10 mouse cellular contexts compared by ENCODE assay signal in the genomic region with DNA sequence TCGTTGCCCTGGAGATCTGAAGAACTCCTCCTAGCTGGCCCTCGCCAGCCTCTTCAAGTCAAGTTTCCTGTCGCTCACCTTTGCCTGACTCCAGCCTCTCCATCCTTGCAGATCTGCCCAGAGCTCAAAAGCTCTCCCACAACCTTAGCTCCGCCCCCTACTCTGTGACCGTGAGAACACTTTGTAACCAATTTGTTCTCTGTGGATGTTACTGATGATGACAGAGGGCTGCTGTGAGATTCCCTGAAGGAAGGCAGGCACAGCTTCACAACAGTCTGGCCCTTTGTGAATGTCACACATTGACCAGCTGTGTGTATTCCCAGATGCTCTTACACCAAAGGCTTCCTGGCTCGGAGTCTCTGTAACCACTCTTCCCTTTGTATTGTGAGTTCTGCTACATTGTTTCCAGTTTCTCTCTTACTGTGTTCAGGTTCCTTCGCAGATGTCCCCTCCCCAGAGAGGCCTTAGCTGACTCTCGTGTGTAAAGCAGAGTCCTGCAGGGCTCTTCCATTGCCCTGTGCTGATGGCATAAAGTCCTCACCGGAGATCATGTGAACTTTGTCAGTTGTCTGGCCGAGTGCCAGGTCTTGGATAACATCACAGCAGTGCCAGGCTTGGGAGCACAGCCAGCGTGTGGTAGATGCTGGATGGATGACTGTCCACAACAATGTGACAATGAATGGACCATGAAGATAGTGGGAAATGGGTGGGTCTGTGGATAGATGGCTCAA. TPM values are rescaled to one million over a fixed set of nuclear protein-coding genes. Genes with fewer than 3 reads are reported as not detected.
DNase-seq lines count a peak whose midpoint lies in the region; ATAC-seq lines count a peak whose summit lies in the region.
"Had no signal": no experiment of that assay in that cellular context is flagged by ENCODE, and none has a peak within 500 bp of the region (broad histone marks: within the 10 kb centered on the region; RNA-seq: fewer than 3 reads in every experiment).

No protein-coding gene starts in this region.

- peak overlapping the region; percentile 34 for H3K27ac ChIP-seq in neural tube, embryonic 13.5 days (replicated peaks)
- H3K27ac ChIP-seq: macrophage had no signal

- peak; percentile 64 for ATAC-seq in neural tube, embryonic 13.5 days (ENCODE audit: low read depth)

- no peak overlapping the region for H3K4me3 ChIP-seq in neural tube, embryonic 13.5 days
- H3K4me3 ChIP-seq: erythroblast, embryonic 14.5 days had no signal

- peak; percentile 22 for DNase-seq in layer of hippocampus, adult 11-12 months (ENCODE audit: low spot score)
- no peak for DNase-seq in layer of hippocampus, adult 9-11 months
- peak; percentile 53 for DNase-seq in brain, adult 2 months (ENCODE audit: low read depth, low spot score)
- DNase-seq in kidney, adult 18-20 months = peak; percentile 67
- DNase-seq in cerebellum, postnatal 36 days = no peak
- no peak for DNase-seq in thymus, postnatal 36 days
- no peak for DNase-seq in thymus, postnatal 10 days (ENCODE audit: low spot score in 2 of 2)

- peak overlapping the region; percentile 16; the same call in 1 of the 2 replicates for H3K4me2 ChIP-seq in neural tube, embryonic 13.5 days

- no peaks in the 10 kb centered on the region for H3K9me3 ChIP-seq in neural tube, embryonic 13.5 days

- no peaks in the 10 kb centered on the region for H3K36me3 ChIP-seq in neural tube, embryonic 13.5 days

- H3K27me3 ChIP-seq in neural tube, embryonic 13.5 days = no peaks in the 10 kb centered on the region; the same call in 1 of the 2 replicates

- no peak overlapping the region for H3K9ac ChIP-seq in neural tube, embryonic 13.5 days

- 20% methylated on average over 11 of the region's 11 CpGs for WGBS in neural tube, embryonic 13.5 days

- peaks cover 33% of the 10 kb centered on the region for H3K4me1 ChIP-seq in neural tube, embryonic 13.5 days (replicated peaks)

RNA-seq across cellular contexts. Expression of a gene that starts 9.4 kb away (rescaled TPM):
- 2.6 and 2.9 TPM in 2 replicates for polyA plus RNA-seq in neural tube, embryonic 13.5 days (2015; fragmentation: Nextera tagmentation; extraction: Ambion mirVana)
- polyA plus RNA-seq: erythroblast, embryonic 14.5 days; macrophage had no signal

RNA-seq across cellular contexts. Expression of a gene that starts 19.9 kb away (rescaled TPM):
- 34.8 and 38.0 TPM in 2 replicates for polyA plus RNA-seq in neural tube, embryonic 13.5 days (2015; fragmentation: Nextera tagmentation; extraction: Ambion mirVana)

RNA-seq across cellular contexts. Expression of a gene that starts 40.0 kb away (rescaled TPM):
- 1.0 and 1.2 TPM in 2 replicates for polyA plus RNA-seq in neural tube, embryonic 13.5 days (2015; fragmentation: Nextera tagmentation; extraction: Ambion mirVana)

Comparison
In these comparisons a context has a peak if more than half of its experiments do, and no peak if none do; other contexts are left out.
1. DNase-seq: peak in layer of hippocampus, adult 11-12 months (single experiment), brain, adult 2 months (single experiment) and kidney, adult 18-20 months (single experiment); none in layer of hippocampus, adult 9-11 months (single experiment), cerebellum, postnatal 36 days (0 of 2), thymus, postnatal 36 days (0 of 2) and thymus, postnatal 10 days (0 of 2).